Mouse (Mus musculus) heart, postnatal 10 days (tissue): ENCODE results near the gene Nr2f6. TPM values are rescaled to one million over a fixed set of nuclear protein-coding genes. Genes with fewer than 3 reads are reported as not detected.
"Not testable (repeated sequence)": the region's sequence is repeated elsewhere in the genome, so short reads cannot be mapped to it uniquely, and the experiment has no call there.

Source experiments
- DNase-seq, 2 experiments: peaks; one replicate each; pipeline ENCODE4 v3.0.0; 2021
- intact Hi-C: fragments of 180-260 bp; cut with DNase I; formaldehyde crosslinking; loops from one replicate; pipeline ENCODE4 v1.15.1; 2025
- total RNA-seq, 2 experiments: library from RNA; stranded (reverse); gene quantifications; 2 replicates each; pipeline ENCODE4 v1.2.3; 2021

The Nr2f6 gene
- total RNA-seq, 2 experiments from 2014 or later = 57.8 to 60.1 TPM

GRCm38 (mm10) chr8:71369040-71369718 lies 12.6 kb downstream of the Nr2f6 start:
- DNase-seq = no peak
- intact Hi-C loops = no loop called here

- intact Hi-C loops = no loop called here
- no peak for DNase-seq
These were observed 13.4 kb downstream of the Nr2f6 start for GRCm38 (mm10) chr8:71368366-71368765.

GRCm38 (mm10) chr8:71367529-71368176 lies 14.1 kb downstream of the Nr2f6 start:
- no peak for DNase-seq
- intact Hi-C loops = no loop called here

GRCm38 (mm10) chr8:71366771-71367528 lies 14.8 kb downstream of the Nr2f6 start, which contains the start of gene Use1:
Gene Use1 (plus strand): TSS chr8:71366848.
- intact Hi-C loops = no loop called here
- peak; percentile 95 to 96 for DNase-seq

GRCm38 (mm10) chr8:71358026-71358425 lies 23.7 kb downstream of the Nr2f6 start:
- intact Hi-C loops = no loop called here
- DNase-seq = no peak

- no peak for DNase-seq
- intact Hi-C loops = no loop called here
These were observed 30.2 kb downstream of the Nr2f6 start for GRCm38 (mm10) chr8:71351520-71351919.

GRCm38 (mm10) chr8:71351117-71351516 lies 30.6 kb downstream of the Nr2f6 start:
- DNase-seq = peak in 1 of 2 experiments; percentile 19
- intact Hi-C loops = no loop called here

- no peak for DNase-seq
- intact Hi-C loops = no loop called here
These were observed 35.2 kb downstream of the Nr2f6 start for GRCm38 (mm10) chr8:71346581-71346980.

GRCm38 (mm10) chr8:71340625-71341024 lies 41.1 kb downstream of the Nr2f6 start:
- DNase-seq = peak; percentile 29 to 57
- intact Hi-C loops = loop anchor here (1.0 to 5.0 kb wide), 2 partner anchors 66 to 78 kb away; partner anchors contain the start of gene Ankle1

GRCm38 (mm10) chr8:71337834-71338233 lies 43.9 kb downstream of the Nr2f6 start:
- intact Hi-C loops, DNase-seq: not testable (repeated sequence)

- intact Hi-C loops = loop anchor here (2.0 kb wide), 1 partner anchor 64 kb away; no protein-coding TSS in a partner anchor
- peak; percentile 60 to 63 for DNase-seq
These were observed 56.9 kb downstream of the Nr2f6 start for GRCm38 (mm10) chr8:71324848-71325247.

Other genes starting within 250 kb of the Nr2f6 start
- 10 to 100 TPM; 41.0 to 43.5 TPM for gene Myo9b, start 109.2 kb downstream of the Nr2f6 start, total RNA-seq
- 10 to 100 TPM; 38.9 to 52.7 TPM for gene Haus8, start 109.0 kb downstream of the Nr2f6 start, total RNA-seq
- gene Use1, start 15.1 kb downstream of the Nr2f6 start, total RNA-seq = 100 to 1,000 TPM; 110 to 116 TPM
- gene Ocel1, start 10.7 kb downstream of the Nr2f6 start, total RNA-seq = 10 to 100 TPM; 10.8 to 11.3 TPM
- 10 to 100 TPM; 38.0 to 42.7 TPM for gene Ushbp1, start 13.8 kb upstream of the Nr2f6 start, total RNA-seq
- 10 to 100 TPM; 65.1 to 65.7 TPM for gene Babam1, start 14.9 kb upstream of the Nr2f6 start, total RNA-seq
- gene Ankle1, start 24.1 kb upstream of the Nr2f6 start, total RNA-seq = 1 to 10 TPM; 2.8 to 3.4 TPM
- gene Abhd8, start 81.7 kb upstream of the Nr2f6 start, total RNA-seq = 10 to 100 TPM; 31.7 to 34.6 TPM
- 100 to 1,000 TPM; 103 to 116 TPM for gene Mrpl34, start 83.0 kb upstream of the Nr2f6 start, total RNA-seq
- 10 to 100 TPM; 37.8 to 39.1 TPM for gene Dda1, start 87.2 kb upstream of the Nr2f6 start, total RNA-seq
- gene Ano8, start 104.0 kb upstream of the Nr2f6 start, total RNA-seq = 10 to 100 TPM; 14.6 to 15.3 TPM
- 10 to 100 TPM; 19.7 to 22.1 TPM for gene Gtpbp3, start 106.1 kb upstream of the Nr2f6 start, total RNA-seq
- gene Plvap, start 129.8 kb upstream of the Nr2f6 start, total RNA-seq = 10 to 100 TPM; 21.8 to 22.0 TPM
- gene Ccdc194, start 143.8 kb upstream of the Nr2f6 start, total RNA-seq = under 1 TPM in 1 of 2 experiments, not detected in 1; 0.17 TPM
- gene Bst2, start 155.5 kb upstream of the Nr2f6 start, total RNA-seq = 10 to 100 TPM; 13.0 to 13.5 TPM
- 10 to 100 TPM; 30.2 to 32.5 TPM for gene Mvb12a, start 161.0 kb upstream of the Nr2f6 start, total RNA-seq
- gene Tmem221, start 176.9 kb upstream of the Nr2f6 start, total RNA-seq = under 1 TPM in 1 of 2 experiments, not detected in 1; 0.27 TPM
- under 1 TPM in 1 of 2 experiments, not detected in 1; 0.12 TPM for gene Nxnl1, start 184.6 kb upstream of the Nr2f6 start, total RNA-seq
- 100 to 1,000 TPM; 118 to 120 TPM for gene Slc27a1, start 186.9 kb upstream of the Nr2f6 start, total RNA-seq
- 10 to 100 TPM; 78.8 to 87.3 TPM for gene Pgls, start 210.2 kb upstream of the Nr2f6 start, total RNA-seq
- gene Fam129c, start 215.7 kb upstream of the Nr2f6 start, total RNA-seq = 1 to 10 TPM in 1 of 2 experiments, under 1 TPM in 1; 0.81 to 1.3 TPM
- gene Colgalt1, start 229.0 kb upstream of the Nr2f6 start, total RNA-seq = 10 to 100 TPM; 46.3 to 54.9 TPM